Mouse (Mus musculus) forebrain, postnatal 0 days (tissue): ENCODE results near the gene Thbs3. TPM values are rescaled to one million over a fixed set of nuclear protein-coding genes. Genes with fewer than 3 reads are reported as not detected.
"Not testable (repeated sequence)": the region's sequence is repeated elsewhere in the genome, so short reads cannot be mapped to it uniquely, and the experiment has no call there.

Source experiments
- ATAC-seq: fragments of 200-750 bp; cut with Nextera tagmentation; 2 replicates; pipeline ENCODE4 v1.8.0; 2017; ENCODE audit warnings: mild to moderate bottlenecking, moderate library complexity
- DNase-seq: peaks from one replicate; pipeline ENCODE4 v3.0.0-alpha.2; 2015
- H3K27ac ChIP-seq: fragments of 300-500 bp; sonication (generic); 2 replicates; pipeline ENCODE4 v1.5.1; 2014; ENCODE audit warnings: low read depth, mild to moderate bottlenecking, antibody characterized with exemption, low read length, moderate library complexity, mixed read lengths
- H3K27me3 ChIP-seq: fragments of 300-500 bp; sonication (generic); 2 replicates; pipeline ENCODE4 v1.6.1; 2014; ENCODE audit warnings: mild to moderate bottlenecking, low read length, mixed read lengths; ENCODE audit not compliant: insufficient read depth
- H3K36me3 ChIP-seq: fragments of 300-500 bp; sonication (generic); 2 replicates; pipeline ENCODE4 v1.6.1; 2014; ENCODE audit warnings: mild to moderate bottlenecking, moderate library complexity; ENCODE audit not compliant: insufficient read depth
- H3K4me1 ChIP-seq: fragments of 300-500 bp; sonication (generic); 2 replicates; pipeline ENCODE4 v1.6.1; 2014; ENCODE audit warnings: antibody characterized with exemption; ENCODE audit not compliant: insufficient read depth
- H3K4me2 ChIP-seq: fragments of 300-500 bp; sonication (generic); 2 replicates; pipeline ENCODE4 v1.6.1; 2014; ENCODE audit warnings: low read depth, mild to moderate bottlenecking, moderate library complexity
- H3K4me3 ChIP-seq: fragments of 300-500 bp; sonication (generic); 2 replicates; pipeline ENCODE4 v1.5.1; 2014; ENCODE audit warnings: low read depth, low read length, mixed read lengths
- H3K9ac ChIP-seq: fragments of 300-500 bp; sonication (generic); 2 replicates; pipeline ENCODE4 v1.6.1; 2014; ENCODE audit warnings: mild to moderate bottlenecking
- H3K9me3 ChIP-seq: fragments of 300-500 bp; sonication (generic); 2 replicates; pipeline ENCODE4 v1.6.1; 2016; ENCODE audit warnings: low read length
- CTCF ChIP-seq: sonication (generic); IDR thresholded peaks from 2 replicates; pipeline ENCODE4 v1.5.1; 2016; ENCODE audit warnings: antibody characterized with exemption, control low read depth, low read depth
- WGBS: fragments of 180-500 bp; shearing (Covaris S2); extraction: QIAGEN DNeasy Blood & Tissue Kit; methylation state at CpG from one replicate; pipeline ENCODE4 v1.1.7; 2014; 5-methylcytosine and 5-hydroxymethylcytosine counted together
- polyA plus RNA-seq: library from polyadenylated mRNA; unstranded; fragments of >200 nt; fragmentation: Nextera tagmentation; extraction: Ambion mirVana; gene quantifications from 2 replicates; pipeline ENCODE4 v1.2.1, GENCODE M21; 2015
- total RNA-seq: library from RNA; depleted of rRNA; stranded (reverse); fragments of >200 nt; gene quantifications from 2 replicates; pipeline ENCODE4 v1.2.3, GENCODE M21; 2014

The Thbs3 gene
- total and polyA plus RNA-seq, 2 experiments from 2014 or later = 42.8 to 53.6 TPM

DNA sequence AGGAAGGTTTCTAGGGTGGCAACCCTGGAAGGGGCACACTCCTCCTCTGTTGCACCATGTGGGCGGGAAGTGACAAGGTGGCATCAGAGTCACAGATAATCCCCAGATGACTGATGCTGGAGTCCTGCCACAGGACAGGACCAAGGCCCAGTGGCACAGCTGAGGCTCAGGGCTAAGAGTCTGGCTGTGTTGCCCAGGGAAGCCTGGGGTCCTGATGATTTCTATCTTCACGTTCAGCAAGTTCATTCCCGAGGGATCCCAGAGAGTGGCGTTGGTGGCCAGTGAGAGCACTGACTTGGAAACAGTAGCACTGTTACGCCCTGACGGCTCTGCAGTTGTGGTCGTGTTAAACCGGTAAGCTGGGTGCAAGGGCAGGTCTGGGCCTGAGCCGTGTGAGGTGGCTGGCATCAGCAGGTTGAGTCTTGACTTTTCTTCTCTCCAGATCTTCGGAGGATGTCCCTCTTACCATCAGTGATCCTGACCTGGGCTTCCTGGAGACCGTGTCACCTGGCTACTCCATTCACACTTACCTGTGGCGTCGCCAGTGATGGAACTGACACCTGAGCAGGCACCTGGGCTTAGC lies 6.8 kb upstream of the Thbs3 start:
- H3K4me3 ChIP-seq = no peak overlapping the region
- DNase-seq (no peak), ATAC-seq (no peak)
- no peaks in the 10 kb centered on the region for H3K27me3 ChIP-seq
- H3K27ac ChIP-seq = no peak overlapping the region
- no peak for TF ChIP-seq CTCF
- H3K9ac ChIP-seq = no peak overlapping the region
- H3K36me3 ChIP-seq = peaks cover 52% of the 10 kb centered on the region
- peaks cover 9% of the 10 kb centered on the region for H3K4me1 ChIP-seq
- 94% methylated on average over 13 of the region's 13 CpGs for WGBS
- no peaks in the 10 kb centered on the region for H3K9me3 ChIP-seq
- no peak overlapping the region for H3K4me2 ChIP-seq

DNA sequence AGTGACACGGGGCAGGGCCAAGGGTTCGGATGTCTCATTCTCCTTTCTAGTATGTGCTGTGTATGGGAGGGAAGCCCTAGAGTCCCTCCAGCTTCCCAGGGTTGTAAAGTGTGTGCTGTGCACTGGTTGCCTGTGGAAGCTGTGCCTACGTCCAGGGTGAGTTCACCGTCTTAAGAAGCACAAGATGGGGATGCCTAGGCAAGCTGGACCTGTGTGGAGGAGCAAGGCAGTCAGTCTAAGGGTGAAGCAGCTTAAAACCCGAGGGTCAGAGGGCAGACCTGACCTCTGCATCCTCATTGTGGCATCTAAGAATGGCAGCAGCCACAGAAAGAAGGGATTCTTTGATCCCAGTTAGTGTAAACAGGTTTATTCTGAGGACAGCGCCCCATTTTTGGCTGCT lies 6.2 kb upstream of the Thbs3 start:
- Histone ChIP-seq H3K36me3 (peaks cover 52% of the 10 kb centered on the region), H3K9ac (no peak overlapping the region), H3K9me3 (no peaks in the 10 kb centered on the region), H3K4me1 (peaks cover 8% of the 10 kb centered on the region), H3K27ac (no peak overlapping the region), H3K27me3 (no peaks in the 10 kb centered on the region), H3K4me3 (no peak overlapping the region), H3K4me2 (no peak overlapping the region)
- DNase-seq = no peak
- ATAC-seq = no peak
- WGBS = 83% methylated on average over 6 of the region's 6 CpGs
- no peak for TF ChIP-seq CTCF

DNA sequence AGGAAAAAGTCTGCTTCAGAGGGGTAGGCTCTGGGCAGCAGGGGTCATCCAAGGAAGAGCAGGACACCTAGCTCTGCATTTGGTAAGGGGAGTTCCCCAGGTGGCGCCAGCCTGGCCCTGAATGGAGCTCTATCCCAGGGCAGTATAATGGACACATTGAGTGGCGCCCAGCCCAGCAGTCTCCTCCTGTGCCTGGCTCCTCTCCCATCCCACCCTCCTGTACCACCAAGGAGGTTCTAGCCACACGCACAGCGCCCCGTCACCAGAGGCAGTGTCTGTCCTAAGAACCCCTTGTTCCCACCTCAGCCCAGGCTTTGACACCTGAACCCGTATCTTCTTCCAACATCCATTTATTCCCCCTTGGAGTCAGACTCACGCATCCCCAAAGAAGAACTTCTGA lies 5.2 kb upstream of the Thbs3 start:
- no peak overlapping the region for H3K27ac ChIP-seq
- ATAC-seq (no peak), DNase-seq (no peak)
- no peak overlapping the region for H3K9ac ChIP-seq
- no peaks in the 10 kb centered on the region for H3K27me3 ChIP-seq
- WGBS = 87% methylated on average over 7 of the region's 7 CpGs
- no peak for TF ChIP-seq CTCF
- H3K4me2 ChIP-seq = no peak overlapping the region
- peaks cover 45% of the 10 kb centered on the region for H3K36me3 ChIP-seq
- H3K4me3 ChIP-seq = no peak overlapping the region
- peaks cover 8% of the 10 kb centered on the region for H3K4me1 ChIP-seq
- no peaks in the 10 kb centered on the region for H3K9me3 ChIP-seq

DNA sequence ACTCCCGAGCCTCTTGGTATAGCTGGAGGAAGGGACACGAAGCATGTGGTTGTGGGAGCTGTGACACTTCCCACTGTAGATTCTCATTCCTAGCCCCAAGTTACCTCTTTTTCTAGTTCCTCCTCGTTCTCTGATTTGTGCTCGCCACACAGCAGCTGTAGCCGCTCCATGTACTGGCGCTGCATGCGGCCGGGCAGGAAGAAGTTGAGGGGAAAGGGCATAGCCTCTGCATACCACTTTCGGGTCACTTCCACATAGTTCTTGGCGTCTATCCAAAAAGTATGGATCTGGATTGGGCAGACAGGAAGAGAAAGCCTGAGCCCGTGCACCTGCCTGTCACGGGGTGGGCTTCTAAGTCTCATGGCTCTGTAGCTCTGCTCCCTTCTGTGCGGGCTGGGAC lies 4.8 kb upstream of the Thbs3 start:
- Histone ChIP-seq H3K36me3 (peaks cover 42% of the 10 kb centered on the region), H3K4me1 (peaks cover 8% of the 10 kb centered on the region), H3K27ac (no peak overlapping the region), H3K9ac (no peak overlapping the region), H3K4me3 (no peak overlapping the region), H3K4me2 (no peak overlapping the region), H3K27me3 (no peaks in the 10 kb centered on the region), H3K9me3 (no peaks in the 10 kb centered on the region)
- ATAC-seq (no peak), DNase-seq (no peak)
- 83% methylated on average over 13 of the region's 13 CpGs for WGBS
- TF ChIP-seq CTCF = no peak

DNA sequence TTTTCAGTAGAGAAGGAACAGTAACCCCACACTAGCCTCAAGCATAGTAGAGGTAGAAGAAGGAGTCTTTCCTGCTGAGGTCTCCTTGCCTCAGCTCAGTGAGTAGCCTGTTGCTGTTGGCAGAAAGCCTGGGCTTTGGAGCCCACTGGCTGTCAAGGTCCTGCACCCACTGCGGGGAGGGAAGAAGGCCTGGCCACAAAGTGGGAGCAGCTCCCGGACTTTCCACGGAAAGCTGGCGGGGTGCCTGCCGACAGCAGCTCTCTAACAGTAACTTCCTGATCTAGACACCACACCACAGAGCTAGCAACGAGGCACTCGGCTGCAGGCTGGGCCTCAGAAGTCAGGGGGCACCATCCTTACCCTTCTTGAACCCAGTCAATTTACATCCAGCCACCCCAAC lies 4.2 kb upstream of the Thbs3 start:
- H3K9me3 ChIP-seq = no peaks in the 10 kb centered on the region
- WGBS = 85% methylated on average over 7 of the region's 7 CpGs
- H3K27ac ChIP-seq = no peak overlapping the region
- no peak overlapping the region for H3K4me3 ChIP-seq
- H3K4me1 ChIP-seq = peaks cover 8% of the 10 kb centered on the region
- DNase-seq (no peak), ATAC-seq (no peak)
- no peaks in the 10 kb centered on the region for H3K27me3 ChIP-seq
- no peak overlapping the region for H3K9ac ChIP-seq
- H3K36me3 ChIP-seq = peaks cover 41% of the 10 kb centered on the region
- no peak for TF ChIP-seq CTCF
- no peak overlapping the region for H3K4me2 ChIP-seq

DNA sequence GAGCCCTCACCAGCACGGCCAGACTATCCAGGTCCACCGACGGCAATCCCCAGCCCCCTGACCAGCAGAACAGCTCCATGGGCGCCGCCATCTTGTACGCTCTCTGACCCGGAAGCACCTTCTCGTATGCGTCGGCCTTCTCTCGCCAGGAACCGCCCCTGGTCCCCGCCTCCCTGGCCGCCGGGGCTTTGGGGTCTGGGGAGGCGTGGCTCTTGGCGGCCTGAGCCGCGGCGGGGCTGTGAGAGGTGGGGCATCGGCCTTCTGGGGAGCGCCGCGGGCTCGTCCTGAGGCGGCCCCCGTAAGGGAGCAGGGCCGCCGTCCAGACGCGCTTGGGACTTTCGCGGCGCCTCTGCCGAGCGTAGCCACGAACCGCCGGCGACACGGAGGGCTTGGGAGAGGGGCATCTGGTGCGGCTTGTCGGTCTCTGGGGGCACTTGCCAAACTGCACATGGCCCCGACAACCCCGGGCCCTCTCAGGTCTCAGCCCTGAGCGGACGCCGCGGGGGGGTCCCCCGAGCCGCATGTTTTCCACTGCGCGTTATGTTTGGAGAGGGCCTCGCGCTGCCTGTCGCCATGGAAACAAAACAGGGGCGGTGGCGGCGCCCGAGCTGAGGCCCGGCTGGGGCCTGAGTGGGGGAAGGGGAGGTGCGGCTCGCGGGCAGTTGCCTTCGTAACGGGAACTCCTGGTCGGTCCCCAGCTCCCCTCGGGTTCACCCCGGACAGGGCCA lies 1.0 kb upstream of the Thbs3 start:
- DNase-seq (peak; percentile 94), ATAC-seq (peak; percentile 89)
- Histone ChIP-seq H3K36me3 (peaks cover 16% of the 10 kb centered on the region), H3K27me3 (no peaks in the 10 kb centered on the region), H3K4me2 (peak overlapping the region; percentile 84), H3K4me1 (peaks cover 8% of the 10 kb centered on the region), H3K27ac (peak overlapping the region; percentile 97), H3K9ac (peak overlapping the region; percentile 86), H3K9me3 (no peaks in the 10 kb centered on the region), H3K4me3 (peak overlapping the region; percentile 79)
- TF ChIP-seq CTCF = no peak
- WGBS = 2% methylated on average over 68 of the region's 69 CpGs

DNA sequence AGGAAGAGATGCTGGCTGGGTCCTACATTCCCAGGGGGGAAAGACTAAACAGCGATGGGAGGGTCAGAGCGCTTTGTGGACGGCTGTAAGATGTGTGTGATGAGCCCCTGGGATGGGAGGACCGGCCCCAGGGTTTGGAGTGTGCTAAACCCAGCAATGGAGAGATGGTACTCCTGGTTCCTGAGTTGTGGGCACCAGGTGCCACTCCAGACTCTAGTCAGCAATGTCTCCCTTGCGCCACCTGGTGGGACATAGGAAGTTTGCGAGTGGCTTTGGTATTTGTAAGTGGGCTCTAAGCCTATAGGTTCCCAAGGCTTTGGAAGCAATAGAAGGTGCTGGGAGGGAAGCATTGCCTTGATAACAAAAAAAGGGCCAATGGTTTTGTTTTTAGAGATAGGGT lies 873 bp downstream of the Thbs3 start:
- H3K4me1 ChIP-seq = peaks cover 8% of the 10 kb centered on the region
- DNase-seq = peak; percentile 95
- peak overlapping the region; percentile 86 for H3K9ac ChIP-seq
- peak overlapping the region; percentile 79 for H3K4me3 ChIP-seq
- peak overlapping the region; percentile 97 for H3K27ac ChIP-seq
- H3K36me3 ChIP-seq = peaks cover 11% of the 10 kb centered on the region; the same call in 1 of the 2 replicates
- WGBS = 0% methylated on average over 6 of the region's 6 CpGs
- no peaks in the 10 kb centered on the region for H3K9me3 ChIP-seq
- ATAC-seq = peak; percentile 59
- H3K4me2 ChIP-seq = peak overlapping the region; percentile 84
- TF ChIP-seq CTCF = peak; percentile 96
- no peaks in the 10 kb centered on the region for H3K27me3 ChIP-seq

DNA sequence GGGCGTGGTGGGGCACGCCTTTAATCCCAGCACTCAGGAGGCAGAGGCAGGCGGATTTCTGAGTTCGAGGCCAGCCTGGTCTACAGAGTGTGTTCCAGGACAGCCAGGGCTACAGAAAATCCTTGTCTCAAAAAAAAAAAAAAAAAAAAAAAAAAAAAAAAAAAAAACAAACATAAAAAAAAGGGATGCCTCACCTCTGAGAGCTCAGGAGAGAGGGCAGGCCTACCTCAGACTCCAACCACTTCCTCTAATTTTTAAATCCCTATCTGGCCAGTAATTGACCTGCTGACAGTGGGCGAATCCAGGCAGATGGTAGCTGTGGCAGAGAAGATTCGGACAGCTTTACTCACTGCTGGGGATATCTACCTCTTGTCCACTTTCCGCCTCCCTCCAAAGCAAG lies 1.4 kb downstream of the Thbs3 start:
- not testable (repeated sequence) for DNase-seq, H3K9me3 ChIP-seq, H3K27ac ChIP-seq, H3K27me3 ChIP-seq, H3K4me1 ChIP-seq, H3K9ac ChIP-seq, ATAC-seq, H3K4me3 ChIP-seq
- peaks cover 16% of the 10 kb centered on the region for H3K36me3 ChIP-seq
- peak overlapping the region; percentile 84; the same call in 1 of the 2 replicates for H3K4me2 ChIP-seq
- WGBS = 66% methylated on average over 7 of the region's 7 CpGs
